In genomic region chr2:59440481-59440880, GRCm38 (mm10) we compare ENCODE assay signal across 8 mouse cellular contexts. TPM values are rescaled to one million over a fixed set of nuclear protein-coding genes. Genes with fewer than 3 reads are reported as not detected.
DNase-seq lines count a peak whose midpoint lies in the region; ATAC-seq and TF ChIP-seq lines count a peak whose summit lies in the region.
"Had no signal": no experiment of that assay in that cellular context is flagged by ENCODE, and none has a peak within 500 bp of the region (broad histone marks: within the 10 kb centered on the region; RNA-seq: fewer than 3 reads in every experiment).

No protein-coding gene starts in this region.

- no peak overlapping the region for H3K27ac ChIP-seq in midbrain, postnatal 0 days (ENCODE audit: low read depth, low read length)
- no peak overlapping the region for H3K27ac ChIP-seq in midbrain, embryonic 16.5 days (ENCODE audit: low read length)

- no peaks in the 10 kb centered on the region for H3K36me3 ChIP-seq in midbrain, postnatal 0 days (ENCODE audit: insufficient read depth, low read length)
- no peaks in the 10 kb centered on the region for H3K36me3 ChIP-seq in midbrain, embryonic 16.5 days (ENCODE audit: control insufficient read depth, insufficient read depth, low read length)

- no peak overlapping the region for H3K4me2 ChIP-seq in midbrain, postnatal 0 days (ENCODE audit: low read depth, low read length, poor library complexity, severe bottlenecking)
- no peak overlapping the region for H3K4me2 ChIP-seq in midbrain, embryonic 16.5 days (ENCODE audit: low read length)

- ATAC-seq in midbrain, postnatal 0 days (ENCODE audit: low FRiP score), result no peak
- no peak for ATAC-seq in midbrain, embryonic 16.5 days

- H3K9me3 ChIP-seq in midbrain, postnatal 0 days (ENCODE audit: low read length), result no peaks in the 10 kb centered on the region
- H3K9me3 ChIP-seq in midbrain, embryonic 16.5 days (replicated peaks; ENCODE audit: control insufficient read depth, low read length, poor library complexity, severe bottlenecking), result no peaks in the 10 kb centered on the region; the same call in 1 of the 2 replicates

- peak; percentile 73 for TF ChIP-seq CTCF in midbrain, postnatal 0 days (IDR thresholded peaks at IDR 0.05)

- DNase-seq in midbrain, postnatal 0 days (ENCODE audit: low spot score), result peak; percentile 27
- peak; percentile 70 for DNase-seq in T-cell, adult 2 months (ENCODE audit: low spot score)
- peak; percentile 63 for DNase-seq in cerebellum, adult 11-12 months
- peak; percentile 61 to 75 for DNase-seq in heart, postnatal 10 days
- peak; percentile 59 to 76 for DNase-seq in lung, adult 18-20 months
- DNase-seq in spleen, adult 18-20 months, result peak; percentile 15 to 53

- H3K27me3 ChIP-seq in midbrain, postnatal 0 days (ENCODE audit: insufficient read depth, low read length), result no peaks in the 10 kb centered on the region
- H3K27me3 ChIP-seq in midbrain, embryonic 16.5 days (ENCODE audit: control insufficient read depth, insufficient read depth, low read depth, low read length), result no peaks in the 10 kb centered on the region

- H3K4me1 ChIP-seq in midbrain, postnatal 0 days (ENCODE audit: insufficient read depth, low read length), result no peaks in the 10 kb centered on the region
- no peaks in the 10 kb centered on the region for H3K4me1 ChIP-seq in midbrain, embryonic 16.5 days (ENCODE audit: control insufficient read depth, insufficient read depth, low read length)

- H3K9ac ChIP-seq in midbrain, postnatal 0 days (replicated peaks; ENCODE audit: low read length, poor library complexity, severe bottlenecking), result no peak overlapping the region
- no peak overlapping the region for H3K9ac ChIP-seq in midbrain, embryonic 16.5 days (ENCODE audit: low read depth, low read length)

- intact Hi-C loops in heart, postnatal 10 days (cut with DNase I), result no loop called here

- H3K4me3 ChIP-seq in midbrain, postnatal 0 days (ENCODE audit: low read depth, low read length), result no peak overlapping the region
- H3K4me3 ChIP-seq in midbrain, embryonic 16.5 days (ENCODE audit: low read depth, low read length), result no peak overlapping the region

- WGBS in midbrain, postnatal 0 days, result 42% methylated on average over 5 of the region's 5 CpGs
- WGBS in midbrain, embryonic 16.5 days, result 32% methylated on average over 5 of the region's 5 CpGs

RNA-seq across cellular contexts. Expression of gene Dapl1, which starts 44.0 kb away (rescaled TPM):
- 0.85 TPM in 1 of 2 replicates, not detected in the other for total RNA-seq in midbrain, postnatal 0 days (2014; rRNA removed)
- polyA plus RNA-seq in midbrain, postnatal 0 days (2015; fragmentation: Nextera tagmentation; extraction: Ambion mirVana), result 5.0 and 5.2 TPM in 2 replicates
- polyA plus RNA-seq in midbrain, embryonic 16.5 days (2015; fragmentation: Nextera tagmentation; extraction: Ambion mirVana), result 0.67 and 1.6 TPM in 2 replicates
- total RNA-seq in heart, postnatal 10 days (2021), result not detected
- total RNA-seq: gastrocnemius, postnatal 36 days had no signal
